Mouse (Mus musculus) lung, adult 18-20 months (tissue): ENCODE results near the gene Apoc4.
A peak's percentile ranks its signal among the peaks of the same experiment; 100 is the strongest.
"Not testable (repeated sequence)": the region's sequence is repeated elsewhere in the genome, so short reads cannot be mapped to it uniquely, and the experiment has no call there.

Experiments used
- DNase-seq, 2 experiments: peaks; one replicate each; pipeline ENCODE4 v3.0.0; 2022; ENCODE audit warnings: mixed read lengths in 2 of 2

The Apoc4 gene

GRCm38 (mm10) chr7:19698907-19699826, 17.9 kb upstream of the Apoc4 start, which contains the start of gene Apoe:
Apoe (minus strand) TSS chr7:19699188.
- peak; percentile 65 to 70 for DNase-seq

- no peak for DNase-seq
Observed at GRCm38 (mm10) chr7:19697949-19698906, 16.9 kb upstream of the Apoc4 start.

- DNase-seq: no peak
Observed at GRCm38 (mm10) chr7:19696336-19696873, 15.1 kb upstream of the Apoc4 start.

GRCm38 (mm10) chr7:19695881-19696280, 14.6 kb upstream of the Apoc4 start:
- DNase-seq: no peak

- DNase-seq: no peak
Observed at GRCm38 (mm10) chr7:19695213-19695594, 13.9 kb upstream of the Apoc4 start.

- DNase-seq: no peak
Observed at GRCm38 (mm10) chr7:19694336-19695212, 13.3 kb upstream of the Apoc4 start.

- DNase-seq: peak; percentile 71 to 75
Observed at GRCm38 (mm10) chr7:19693421-19693820, 12.1 kb upstream of the Apoc4 start.

- DNase-seq: peak; percentile 78 to 86
Observed at GRCm38 (mm10) chr7:19691873-19692865, 10.9 kb upstream of the Apoc4 start, which contains the start of gene Apoc1. Apoc1 (minus strand) TSS chr7:19692660.

- no peak for DNase-seq
Observed at GRCm38 (mm10) chr7:19691434-19691833, 10.2 kb upstream of the Apoc4 start.

GRCm38 (mm10) chr7:19690845-19691244, 9.6 kb upstream of the Apoc4 start:
- DNase-seq: no peak

- DNase-seq: no peak
Observed at GRCm38 (mm10) chr7:19688611-19689010, 7.3 kb upstream of the Apoc4 start.

GRCm38 (mm10) chr7:19688101-19688500, 6.8 kb upstream of the Apoc4 start:
- DNase-seq: no peak

- not testable (repeated sequence) for DNase-seq
Observed at GRCm38 (mm10) chr7:19686927-19687583, 5.8 kb upstream of the Apoc4 start.

GRCm38 (mm10) chr7:19686521-19686920, 5.2 kb upstream of the Apoc4 start:
- DNase-seq: no peak

- DNase-seq: no peak
Observed at GRCm38 (mm10) chr7:19685374-19685773, 4.1 kb upstream of the Apoc4 start.

GRCm38 (mm10) chr7:19683771-19684201, 2.5 kb upstream of the Apoc4 start:
- DNase-seq: no peak

- no peak for DNase-seq
Observed at GRCm38 (mm10) chr7:19682979-19683378, 1.7 kb upstream of the Apoc4 start.

GRCm38 (mm10) chr7:19680702-19681101, 577 bp downstream of the Apoc4 start:
- no peak for DNase-seq

- DNase-seq: no peak
Observed at GRCm38 (mm10) chr7:19678901-19679300, 2.4 kb downstream of the Apoc4 start.

GRCm38 (mm10) chr7:19677872-19678271, 3.4 kb downstream of the Apoc4 start, which contains the start of gene Apoc2:
Apoc2 (minus strand) TSS chr7:19677941.
- DNase-seq: no peak
